In the genomic region with DNA sequence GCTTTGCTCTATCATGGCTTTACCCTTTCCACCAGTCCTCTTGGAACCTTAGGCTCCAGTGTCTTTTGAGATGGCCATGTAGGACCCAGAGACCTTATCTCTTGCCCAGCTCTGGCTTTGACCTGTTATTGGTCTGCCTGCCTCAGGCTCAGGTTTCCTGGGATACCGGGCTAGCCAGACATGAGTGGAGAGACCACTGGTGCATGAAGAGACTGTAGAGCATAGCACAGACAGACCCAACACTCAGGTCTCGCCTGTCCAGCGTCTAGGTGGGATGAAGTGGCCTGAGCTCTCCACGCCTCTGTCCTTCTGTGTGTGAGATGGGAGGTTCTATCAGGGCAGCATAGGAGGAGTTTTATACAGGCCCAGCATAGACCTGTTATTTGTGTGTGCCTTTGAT, we compare ENCODE assay signal across 25 mouse cellular contexts. TPM values are rescaled to one million over a fixed set of nuclear protein-coding genes. Genes with fewer than 3 reads are reported as not detected.
DNase-seq lines count a peak whose midpoint lies in the region; ATAC-seq lines count a peak whose summit lies in the region.
"Had no signal": no experiment of that assay in that cellular context is flagged by ENCODE, and none has a peak within 500 bp of the region (broad histone marks: within the 10 kb centered on the region; RNA-seq: fewer than 3 reads in every experiment).

No protein-coding gene starts in this region.

- ATAC-seq in heart, embryonic 12.5 days (ENCODE audit: insufficient number of reproducible peaks, low FRiP score): 0 out of 2 replicates have a peak, but pooled peaks have one; percentile 25
- ATAC-seq in kidney, embryonic 14.5 days (ENCODE audit: low FRiP score, low TSS enrichment): peak; percentile 63
- ATAC-seq in lung, embryonic 15.5 days (ENCODE audit: borderline replicate concordance, extremely low read depth, low FRiP score, low TSS enrichment): no peak
- ATAC-seq in embryonic facial prominence, embryonic 14.5 days (ENCODE audit: low read depth): no peak
- ATAC-seq: forebrain, embryonic 15.5 days had no signal

- intact Hi-C loops in heart, postnatal 36 days (cut with DNase I): no loop called here

- 68% methylated on average over 4 of the region's 4 CpGs for WGBS in heart, embryonic 12.5 days
- WGBS in kidney, embryonic 14.5 days: 46% methylated on average over 4 of the region's 4 CpGs
- 71% methylated on average over 4 of the region's 4 CpGs for WGBS in lung, embryonic 15.5 days
- WGBS in embryonic facial prominence, embryonic 14.5 days: 70% methylated on average over 4 of the region's 4 CpGs

- H3K27ac ChIP-seq in heart, embryonic 12.5 days (ENCODE audit: poor library complexity, severe bottlenecking): peak overlapping the region; percentile 60; the same call in 1 of the 2 replicates
- peak overlapping the region; percentile 90 for H3K27ac ChIP-seq in kidney, embryonic 14.5 days (ENCODE audit: low read depth, low read length)
- H3K27ac ChIP-seq in lung, embryonic 15.5 days: peak overlapping the region; percentile 67; the same call in 1 of the 2 replicates
- peak overlapping the region; percentile 54 for H3K27ac ChIP-seq in embryonic facial prominence, embryonic 14.5 days (replicated peaks; ENCODE audit: low read depth, low read length)
- H3K27ac ChIP-seq: forebrain, embryonic 15.5 days; intestine, embryonic 15.5 days had no signal

- H3K4me1 ChIP-seq in heart, embryonic 12.5 days (replicated peaks): peaks cover 21% of the 10 kb centered on the region
- H3K4me1 ChIP-seq in kidney, embryonic 14.5 days (ENCODE audit: control insufficient read depth, insufficient read depth, low read length): peaks cover 40% of the 10 kb centered on the region
- peaks cover 17% of the 10 kb centered on the region for H3K4me1 ChIP-seq in lung, embryonic 15.5 days
- peaks cover 6% of the 10 kb centered on the region for H3K4me1 ChIP-seq in embryonic facial prominence, embryonic 14.5 days (ENCODE audit: control insufficient read depth, insufficient read depth, low read length)
- H3K4me1 ChIP-seq: forebrain, embryonic 15.5 days had no signal

- DNase-seq in heart, postnatal 36 days: no peak
- no peak for DNase-seq in kidney, postnatal 25 days
- DNase-seq in lung, postnatal 10 days: no peak
- no peak for DNase-seq in embryonic facial prominence, embryonic 14.5 days (ENCODE audit: low spot score)
- DNase-seq in yolk sac, embryonic 10.5 days (ENCODE audit: low spot score): no peak
- DNase-seq: cerebellum, adult 11 months; cerebellum, postnatal 10 days; gastrocnemius, postnatal 10 days; kidney, postnatal 4 days; liver, embryonic 13.5 days; lung, adult 2 months; thymus, adult 18-20 months; thymus, postnatal 36 days had no signal

- no peaks in the 10 kb centered on the region for H3K36me3 ChIP-seq in heart, embryonic 12.5 days
- H3K36me3 ChIP-seq in kidney, embryonic 14.5 days (ENCODE audit: control insufficient read depth, insufficient read depth, low read length): no peaks in the 10 kb centered on the region
- no peaks in the 10 kb centered on the region for H3K36me3 ChIP-seq in lung, embryonic 15.5 days
- H3K36me3 ChIP-seq in embryonic facial prominence, embryonic 14.5 days (ENCODE audit: control insufficient read depth, insufficient read depth, low read length): no peaks in the 10 kb centered on the region
- H3K36me3 ChIP-seq: forebrain, embryonic 15.5 days; intestine, embryonic 15.5 days; limb, embryonic 12.5 days; liver, embryonic 13.5 days had no signal

- H3K9me3 ChIP-seq in heart, embryonic 12.5 days (replicated peaks): no peaks in the 10 kb centered on the region
- H3K9me3 ChIP-seq in kidney, embryonic 14.5 days (ENCODE audit: control insufficient read depth, low read length): no peaks in the 10 kb centered on the region
- no peaks in the 10 kb centered on the region for H3K9me3 ChIP-seq in lung, embryonic 15.5 days
- no peaks in the 10 kb centered on the region for H3K9me3 ChIP-seq in embryonic facial prominence, embryonic 14.5 days (ENCODE audit: control insufficient read depth, low read length)
- H3K9me3 ChIP-seq: forebrain, embryonic 15.5 days; intestine, embryonic 15.5 days; limb, embryonic 12.5 days; liver, embryonic 13.5 days had no signal

- no peak overlapping the region for H3K4me2 ChIP-seq in heart, embryonic 12.5 days
- no peak overlapping the region for H3K4me2 ChIP-seq in kidney, embryonic 14.5 days (replicated peaks; ENCODE audit: low read depth, low read length)
- no peak overlapping the region for H3K4me2 ChIP-seq in lung, embryonic 15.5 days
- no peak overlapping the region for H3K4me2 ChIP-seq in embryonic facial prominence, embryonic 14.5 days (ENCODE audit: low read depth, low read length)
- H3K4me2 ChIP-seq: forebrain, embryonic 15.5 days; hindbrain, embryonic 14.5 days; intestine, embryonic 15.5 days; limb, embryonic 12.5 days; liver, embryonic 13.5 days; midbrain, embryonic 11.5 days had no signal

- peaks cover 8% of the 10 kb centered on the region for H3K27me3 ChIP-seq in heart, embryonic 12.5 days (replicated peaks)
- no peaks in the 10 kb centered on the region for H3K27me3 ChIP-seq in kidney, embryonic 14.5 days (ENCODE audit: control insufficient read depth, insufficient read depth, low read length)
- peaks cover 7% of the 10 kb centered on the region for H3K27me3 ChIP-seq in lung, embryonic 15.5 days
- H3K27me3 ChIP-seq in embryonic facial prominence, embryonic 14.5 days (replicated peaks; ENCODE audit: control insufficient read depth, insufficient read depth, low read length): no peaks in the 10 kb centered on the region
- H3K27me3 ChIP-seq: forebrain, embryonic 15.5 days had no signal

- H3K4me3 ChIP-seq in heart, embryonic 12.5 days: no peak overlapping the region
- H3K4me3 ChIP-seq in kidney, embryonic 14.5 days (ENCODE audit: low read length): no peak overlapping the region
- H3K4me3 ChIP-seq in lung, embryonic 15.5 days: no peak overlapping the region
- no peak overlapping the region for H3K4me3 ChIP-seq in embryonic facial prominence, embryonic 14.5 days (ENCODE audit: low read depth, low read length)
- H3K4me3 ChIP-seq: forebrain, embryonic 15.5 days; intestine, embryonic 15.5 days; limb, embryonic 12.5 days; liver, embryonic 13.5 days had no signal

- H3K9ac ChIP-seq in heart, embryonic 12.5 days: no peak overlapping the region
- no peak overlapping the region for H3K9ac ChIP-seq in kidney, embryonic 14.5 days (ENCODE audit: low read depth, low read length)
- H3K9ac ChIP-seq in lung, embryonic 15.5 days: no peak overlapping the region
- no peak overlapping the region for H3K9ac ChIP-seq in embryonic facial prominence, embryonic 14.5 days (ENCODE audit: low read depth, low read length)
- H3K9ac ChIP-seq: forebrain, embryonic 15.5 days; hindbrain, embryonic 14.5 days; intestine, embryonic 15.5 days; limb, embryonic 12.5 days; liver, embryonic 13.5 days had no signal

RNA-seq across cellular contexts. Expression of gene Spire2, which starts 16.6 kb away (rescaled TPM):
- polyA plus RNA-seq in heart, embryonic 12.5 days (2016; fragmentation: Nextera tagmentation; extraction: Ambion mirVana): 2.8 and 3.4 TPM in 2 replicates
- total RNA-seq in heart, postnatal 36 days (2021): under 1 TPM; 0.11 to 0.14 TPM
- 2.2 and 3.9 TPM in 2 replicates for polyA plus RNA-seq in kidney, embryonic 14.5 days (2014; fragmentation: Nextera tagmentation; extraction: Ambion mirVana)
- 1.3 and 1.4 TPM in 2 replicates for polyA plus RNA-seq in lung, embryonic 15.5 days (2015; fragmentation: Nextera tagmentation; extraction: Ambion mirVana)
- 2.7 and 2.8 TPM in 2 replicates for polyA plus RNA-seq in embryonic facial prominence, embryonic 14.5 days (2014; fragmentation: Nextera tagmentation; extraction: Ambion mirVana)
- total RNA-seq: granulocyte monocyte progenitor cell, adult 5-6 weeks had no signal

RNA-seq across cellular contexts. Expression of gene Tcf25, which starts 24.5 kb away (rescaled TPM):
- 172 TPM in 2 replicates for polyA plus RNA-seq in heart, embryonic 12.5 days (2016; fragmentation: Nextera tagmentation; extraction: Ambion mirVana)
- 100 to 1,000 TPM; 121 to 130 TPM for total RNA-seq in heart, postnatal 36 days (2021)
- polyA plus RNA-seq in kidney, embryonic 14.5 days (2014; fragmentation: Nextera tagmentation; extraction: Ambion mirVana): 115 and 157 TPM in 2 replicates
- polyA plus RNA-seq in lung, embryonic 15.5 days (2015; fragmentation: Nextera tagmentation; extraction: Ambion mirVana): 143 and 162 TPM in 2 replicates
- 159 and 163 TPM in 2 replicates for polyA plus RNA-seq in embryonic facial prominence, embryonic 14.5 days (2014; fragmentation: Nextera tagmentation; extraction: Ambion mirVana)

RNA-seq across cellular contexts. Expression of gene Fanca, which starts 30.7 kb away (rescaled TPM):
- 23.0 and 23.6 TPM in 2 replicates for polyA plus RNA-seq in heart, embryonic 12.5 days (2016; fragmentation: Nextera tagmentation; extraction: Ambion mirVana)
- total RNA-seq in heart, postnatal 36 days (2021): 1 to 10 TPM; 1.7 to 3.4 TPM
- polyA plus RNA-seq in kidney, embryonic 14.5 days (2014; fragmentation: Nextera tagmentation; extraction: Ambion mirVana): 48.7 and 49.9 TPM in 2 replicates
- polyA plus RNA-seq in lung, embryonic 15.5 days (2015; fragmentation: Nextera tagmentation; extraction: Ambion mirVana): 29.0 and 30.0 TPM in 2 replicates
- polyA plus RNA-seq in embryonic facial prominence, embryonic 14.5 days (2014; fragmentation: Nextera tagmentation; extraction: Ambion mirVana): 20.9 and 24.8 TPM in 2 replicates

RNA-seq across cellular contexts. Expression of gene Mc1r, which starts 57.8 kb away (rescaled TPM):
- not detected in 2 replicates for polyA plus RNA-seq in heart, embryonic 12.5 days (2016; fragmentation: Nextera tagmentation; extraction: Ambion mirVana)
- total RNA-seq in heart, postnatal 36 days (2021): not detected
- not detected in 2 replicates for polyA plus RNA-seq in kidney, embryonic 14.5 days (2014; fragmentation: Nextera tagmentation; extraction: Ambion mirVana)
- not detected in 2 replicates for polyA plus RNA-seq in lung, embryonic 15.5 days (2015; fragmentation: Nextera tagmentation; extraction: Ambion mirVana)
- 0.29 and 0.32 TPM in 2 replicates for polyA plus RNA-seq in embryonic facial prominence, embryonic 14.5 days (2014; fragmentation: Nextera tagmentation; extraction: Ambion mirVana)
- total RNA-seq: adrenal gland, adult 18-20 months; gastrocnemius, postnatal 10 days had no signal
- polyA plus RNA-seq: embryonic facial prominence, embryonic 11.5 days; heart, postnatal 0 days; limb, embryonic 12.5 days; liver, embryonic 13.5 days; lung, adult 2 months had no signal

Comparison
In these comparisons a context has a peak if more than half of its experiments do, and no peak if none do; other contexts are left out.
1. ATAC-seq: peak in heart, embryonic 12.5 days (single experiment) and kidney, embryonic 14.5 days (single experiment); none in lung, embryonic 15.5 days (single experiment) and embryonic facial prominence, embryonic 14.5 days (single experiment).
2. Peak in every context shown above with its lines, with median percentiles within 50 percentile points of each other: H3K27ac ChIP-seq.